Mouse (Mus musculus) CH12.LX (cell line): ENCODE measurements around the gene Urod. TPM values are rescaled to one million over a fixed set of nuclear protein-coding genes. Genes with fewer than 3 reads are reported as not detected.

ENCODE experiments used
- DNase-seq: peaks from one replicate; pipeline ENCODE4 v3.0.0-alpha.2; 2013; ENCODE audit errors: extremely low read depth
- H3K27ac ChIP-seq: 2 replicates; pipeline ENCODE4 v1.5.1; 2012; ENCODE audit warnings: low read depth, mild to moderate bottlenecking, control low read depth, moderate library complexity; ENCODE audit not compliant: insufficient read depth
- H3K27me3 ChIP-seq: replicated peaks from 2 replicates; pipeline ENCODE3; 2012; ENCODE audit warnings: inconsistent platforms
- H3K36me3 ChIP-seq, 2 experiments: replicated peaks in 1 of 2; 2 replicates each; pipeline versions ENCODE3 to v1.6.1; 2012; ENCODE audit warnings: inconsistent platforms in 1 of 2, low read length in 1 of 2, mild to moderate bottlenecking in 1 of 2, mixed read lengths in 1 of 2, moderate library complexity in 1 of 2; ENCODE audit not compliant: control insufficient read depth in 1 of 2, insufficient read depth in 1 of 2
- H3K4me1 ChIP-seq, 2 experiments: 2 replicates each; pipeline ENCODE4 v1.6.1; 2012; ENCODE audit warnings: inconsistent platforms in 1 of 2, moderate library complexity in 1 of 2; ENCODE audit not compliant: insufficient read depth in 2 of 2, control insufficient read depth in 1 of 2
- H3K4me2 ChIP-seq: 2 replicates; pipeline ENCODE4 v1.6.1; 2012; ENCODE audit warnings: low read depth, mild to moderate bottlenecking, control low read depth; ENCODE audit not compliant: poor library complexity, insufficient read depth, severe bottlenecking
- H3K4me3 ChIP-seq, 3 experiments: fragments of 150-350 bp in 1 of 3; sonication (generic) in 1 of 3; replicated peaks in 1 of 3; 2 replicates each; pipeline versions ENCODE3 to v1.5.1; 2011 to 2012; ENCODE audit warnings: low read depth in 2 of 3, low read length in 2 of 3, mild to moderate bottlenecking in 2 of 3, moderate library complexity in 2 of 3, control low read depth in 1 of 3, improper control_type of control experiment in 1 of 3, inconsistent platforms in 1 of 3, mixed read lengths in 1 of 3; ENCODE audit not compliant: poor library complexity in 1 of 3
- H3K79me2 ChIP-seq: replicated peaks from 2 replicates; pipeline ENCODE4 v1.6.1; 2012; ENCODE audit warnings: mild to moderate bottlenecking, moderate library complexity; ENCODE audit not compliant: control insufficient read depth, poor library complexity, insufficient read depth, severe bottlenecking; ENCODE audit errors: extremely low read depth
- H3K9ac ChIP-seq: 2 replicates; pipeline ENCODE4 v1.6.1; 2012; ENCODE audit warnings: low read depth, mild to moderate bottlenecking, control low read depth, moderate library complexity; ENCODE audit not compliant: insufficient read depth
- H3K9me3 ChIP-seq: replicated peaks from 2 replicates; pipeline ENCODE3; 2012; ENCODE audit warnings: low read length, inconsistent platforms, mixed read lengths
- BHLHE40 ChIP-seq: IDR thresholded peaks from 2 replicates; pipeline ENCODE4 v1.6.1; 2011; ENCODE audit warnings: mild to moderate bottlenecking, low read depth, low read length, improper control_type of control experiment
- CHD1 ChIP-seq: IDR thresholded peaks from 2 replicates; pipeline ENCODE4 v1.6.1; 2012; ENCODE audit warnings: low read depth, low read length, improper control_type of control experiment, inconsistent platforms
- CTCF ChIP-seq, 2 experiments: IDR thresholded peaks in 1 of 2; conservative IDR thresholded peaks in 1 of 2; 2 replicates each; pipeline ENCODE4 v1.5.1; 2011 to 2012; ENCODE audit warnings: low read depth in 2 of 2, low read length in 2 of 2, improper control_type of control experiment in 1 of 2, inconsistent platforms in 1 of 2, mild to moderate bottlenecking in 1 of 2, moderate library complexity in 1 of 2
- E2F4 ChIP-seq: IDR thresholded peaks from 2 replicates; pipeline ENCODE4 v1.6.1; 2011; ENCODE audit warnings: low read depth, low read length, improper control_type of control experiment; ENCODE audit not compliant: insufficient replicate concordance
- ELF1 ChIP-seq: IDR thresholded peaks from 2 replicates; pipeline ENCODE4 v1.6.1; 2014; ENCODE audit warnings: low read depth, mild to moderate bottlenecking, inconsistent platforms, low read length, improper control_type of control experiment
- EP300 ChIP-seq: IDR thresholded peaks from 2 replicates; pipeline ENCODE4 v1.6.1; 2011; ENCODE audit warnings: low read length, improper control_type of control experiment
- ETS1 ChIP-seq: conservative IDR thresholded peaks from 2 replicates; pipeline ENCODE4 v1.6.1; 2012; ENCODE audit warnings: low read depth, mild to moderate bottlenecking, inconsistent platforms, low read length, improper control_type of control experiment, moderate library complexity
- HCFC1 ChIP-seq: IDR thresholded peaks from 2 replicates; pipeline ENCODE4 v1.6.1; 2012; ENCODE audit warnings: low read depth, mild to moderate bottlenecking, inconsistent platforms, low read length, improper control_type of control experiment
- IRF4 ChIP-seq: IDR thresholded peaks from 2 replicates; pipeline ENCODE4 v1.6.1; 2014; ENCODE audit warnings: low read depth, mild to moderate bottlenecking, inconsistent platforms, low read length, improper control_type of control experiment
- JUN ChIP-seq: IDR thresholded peaks from 2 replicates; pipeline ENCODE4 v1.6.1; 2011; ENCODE audit warnings: low read depth, mild to moderate bottlenecking, low read length, improper control_type of control experiment, moderate library complexity; ENCODE audit not compliant: insufficient read depth
- JUND ChIP-seq: conservative IDR thresholded peaks from 2 replicates; pipeline ENCODE4 v1.6.1; 2011; ENCODE audit warnings: low read depth, low read length, improper control_type of control experiment
- MAFK ChIP-seq: IDR thresholded peaks from 2 replicates; pipeline ENCODE4 v1.6.1; 2011; ENCODE audit warnings: low read length, improper control_type of control experiment; ENCODE audit not compliant: insufficient replicate concordance
- MAX ChIP-seq: IDR thresholded peaks from 2 replicates; pipeline ENCODE4 v1.6.1; 2011; ENCODE audit warnings: low read length, improper control_type of control experiment
- MAZ ChIP-seq: IDR thresholded peaks from 2 replicates; pipeline ENCODE4 v1.6.1; 2012; ENCODE audit warnings: low read depth, mild to moderate bottlenecking, inconsistent platforms, low read length, improper control_type of control experiment, moderate library complexity
- MEF2A ChIP-seq: IDR thresholded peaks from 2 replicates; pipeline ENCODE4 v1.6.1; 2014; ENCODE audit warnings: low read depth, mild to moderate bottlenecking, inconsistent platforms, low read length, improper control_type of control experiment, borderline replicate concordance
- NELFE ChIP-seq: IDR thresholded peaks from 2 replicates; pipeline ENCODE4 v1.6.1; 2011; ENCODE audit warnings: low read depth, low read length, improper control_type of control experiment
- NRF1 ChIP-seq: IDR thresholded peaks from 2 replicates; pipeline ENCODE4 v1.6.1; 2014; ENCODE audit warnings: low read depth, mild to moderate bottlenecking, inconsistent platforms, low read length, improper control_type of control experiment, moderate library complexity
- PAX5 ChIP-seq: IDR thresholded peaks from 2 replicates; pipeline ENCODE4 v1.6.1; 2012; ENCODE audit warnings: low read length, inconsistent platforms, mixed read lengths
- POLR2AphosphoS2 ChIP-seq: IDR thresholded peaks from 2 replicates; pipeline ENCODE4 v1.6.1; 2011; ENCODE audit warnings: low read depth, low read length, improper control_type of control experiment
- RAD21 ChIP-seq: IDR thresholded peaks from 2 replicates; pipeline ENCODE4 v1.6.1; 2011; ENCODE audit warnings: low read depth, mild to moderate bottlenecking, low read length, improper control_type of control experiment, moderate library complexity
- SMC3 ChIP-seq: IDR thresholded peaks from 2 replicates; pipeline ENCODE4 v1.6.1; 2011; ENCODE audit warnings: low read depth, low read length, improper control_type of control experiment
- TCF12 ChIP-seq: IDR thresholded peaks from 2 replicates; pipeline ENCODE4 v1.6.1; 2014; ENCODE audit warnings: low read depth, mild to moderate bottlenecking, inconsistent platforms, low read length, improper control_type of control experiment
- USF1 ChIP-seq: IDR thresholded peaks from 2 replicates; pipeline ENCODE4 v1.6.1; 2014; ENCODE audit warnings: low read depth, mild to moderate bottlenecking, inconsistent platforms, low read length, improper control_type of control experiment
- USF2 ChIP-seq: conservative IDR thresholded peaks from 2 replicates; pipeline ENCODE4 v1.6.1; 2011; ENCODE audit warnings: low read depth, low read length, improper control_type of control experiment
- ZMIZ1 ChIP-seq: IDR thresholded peaks from 2 replicates; pipeline ENCODE4 v1.6.1; 2012; ENCODE audit warnings: low read depth, mild to moderate bottlenecking, inconsistent platforms, low read length, improper control_type of control experiment
- dilution Hi-C: fragments of 300-500 bp; cut with MboI; formaldehyde crosslinking; loops from 2 replicates; pipeline ENCODE4 v1.14.3; 2020; ENCODE audit warnings: low sequenced_read_pairs; ENCODE audit not compliant: extremely low pct_unique_long_range_greater_than_20kb, extremely low pct_ligation_motif_present
- in situ Hi-C: fragments of 300-500 bp; cut with MboI; formaldehyde crosslinking; loops from 3 replicates; pipeline ENCODE4 v1.14.3; 2019; ENCODE audit warnings: low sequenced_read_pairs, low pct_ligation_motif_present, low pct_unique_long_range_greater_than_20kb, mixed read lengths
- polyA plus RNA-seq: library from polyadenylated mRNA; unstranded; fragments of >175 nt; gene quantifications from 2 replicates; pipeline ENCODE4 v1.2.1, GENCODE M21; 2012; ENCODE audit warnings: low read depth; ENCODE audit not compliant: insufficient read length
- total RNA-seq, 2 experiments: library from RNA; depleted of rRNA; stranded (reverse); fragments of 300-350 nt in 1 of 2; fragments of >200 nt in 1 of 2; gene quantifications; 2 replicates each; pipeline ENCODE4 v1.2.3; 2012 to 2014

The Urod gene
- total and polyA plus RNA-seq, 3 experiments = 57.7 to 82.1 (median 66.4) TPM

DNA sequence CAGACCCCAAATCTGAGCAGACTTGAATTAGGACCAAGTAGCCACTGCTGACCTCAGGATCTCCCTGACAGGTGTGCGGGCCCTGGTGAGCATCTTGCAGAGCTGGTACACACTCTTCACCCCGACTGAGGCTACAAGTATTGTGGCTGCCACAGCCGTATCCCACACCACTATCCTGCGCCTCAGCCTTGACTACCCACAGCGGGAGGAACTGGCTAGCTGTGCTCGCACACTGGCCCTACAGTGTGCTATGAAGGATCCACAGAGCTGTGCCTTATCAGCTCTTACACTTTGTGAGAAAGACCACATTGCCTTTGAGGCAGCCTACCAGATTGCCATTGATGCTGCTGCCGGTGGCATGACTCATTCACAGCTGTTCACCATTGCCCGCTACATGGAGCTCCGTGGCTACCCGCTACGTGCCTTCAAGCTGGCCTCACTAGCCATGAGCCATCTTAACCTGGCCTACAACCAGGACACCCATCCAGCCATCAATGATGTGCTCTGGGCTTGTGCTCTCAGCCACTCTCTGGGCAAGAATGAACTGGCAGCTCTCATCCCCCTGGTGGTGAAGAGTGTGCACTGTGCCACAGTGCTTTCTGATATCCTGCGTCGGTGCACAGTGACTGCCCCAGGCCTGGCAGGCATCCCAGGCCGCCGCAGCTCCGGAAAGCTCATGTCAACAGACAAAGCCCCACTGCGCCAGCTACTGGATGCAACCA, 7.7 kb downstream of the Urod start:
- DNase-seq = peak; percentile 46
- Histone ChIP-seq H3K4me1 (peaks cover 0 to 5% of the 10 kb centered on the region in 2 experiments; a peak in 2 of 4 replicates), H3K27ac (no peak overlapping the region), H3K79me2 (no peaks in the 10 kb centered on the region), H3K4me3 (no peak overlapping the region), H3K27me3 (no peaks in the 10 kb centered on the region), H3K9ac (no peak overlapping the region), H3K36me3 (peaks cover 9 to 36% of the 10 kb centered on the region in 2 experiments), H3K4me2 (no peak overlapping the region), H3K9me3 (no peaks in the 10 kb centered on the region)
- in situ Hi-C loops = no loop called here
- dilution Hi-C loops = no loop called here
- TF ChIP-seq JUND (no peak), TCF12 (no peak), USF1 (no peak), HCFC1 (no peak), CTCF (conservative IDR thresholded peaks at IDR 0.05 in 1 of 2, IDR thresholded peaks at IDR 0.05 in 1 of 2; ENCODE audit: low read depth in 2 of 2, low read length in 2 of 2) (peak; percentile 43 to 77; a peak in 2 of 4 replicates), MAZ (no peak), MAFK (no peak), MEF2A (no peak), JUN (no peak), USF2 (no peak), ELF1 (no peak), SMC3 (peak; percentile 81), ETS1 (no peak), BHLHE40 (no peak), RAD21 (peak; percentile 40), CHD1 (no peak)

DNA sequence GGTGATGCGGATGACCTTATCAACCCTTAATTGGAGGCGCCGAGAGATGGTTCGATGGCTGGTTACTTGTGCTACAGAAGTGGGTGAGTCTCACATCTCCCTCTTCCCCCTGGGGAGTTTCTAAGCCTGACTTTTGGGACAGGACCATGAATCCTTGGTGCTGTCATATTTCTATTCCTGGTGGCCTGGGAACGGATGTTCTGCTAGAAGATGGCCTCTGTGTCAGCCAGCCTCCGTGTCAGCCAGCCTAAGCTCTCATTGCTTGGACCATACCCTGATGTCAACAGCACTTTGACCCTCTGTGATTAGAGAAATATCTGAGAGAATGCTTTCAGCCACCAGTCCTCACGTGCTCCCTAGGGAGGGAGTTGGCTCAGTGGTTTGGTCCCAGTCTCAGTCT, 8.5 kb downstream of the Urod start:
- Histone ChIP-seq H3K9me3 (no peaks in the 10 kb centered on the region), H3K4me2 (no peak overlapping the region)
- in situ Hi-C loops = no loop called here
- TF ChIP-seq MEF2A = no peak
- TF ChIP-seq CTCF (conservative IDR thresholded peaks at IDR 0.05 in 1 of 2, IDR thresholded peaks at IDR 0.05 in 1 of 2; ENCODE audit: low read depth in 2 of 2, low read length in 2 of 2) = no peak
- no peak for TF ChIP-seq IRF4
- no peak for TF ChIP-seq ZMIZ1
- no peak for TF ChIP-seq NRF1
- TF ChIP-seq PAX5 = no peak
- TF ChIP-seq POLR2AphosphoS2 = no peak
- TF ChIP-seq E2F4 = no peak
- TF ChIP-seq BHLHE40 = no peak
- TF ChIP-seq USF1 = no peak
- TF ChIP-seq NELFE = no peak
- no peak for TF ChIP-seq JUND
- no peak for TF ChIP-seq RAD21
- TF ChIP-seq JUN = no peak
- no peak for TF ChIP-seq MAZ
- TF ChIP-seq MAX = no peak
- no peak for TF ChIP-seq EP300
- TF ChIP-seq, all 38 proteins: peak for 0
- H3K27ac ChIP-seq = no peak overlapping the region
- no peaks in the 10 kb centered on the region for H3K79me2 ChIP-seq
- H3K9ac ChIP-seq = no peak overlapping the region
- H3K4me1 ChIP-seq = no peaks in the 10 kb centered on the region; a peak in 1 of 4 replicates
- H3K4me3 ChIP-seq = no peak overlapping the region
- no peaks in the 10 kb centered on the region for H3K27me3 ChIP-seq
- H3K36me3 ChIP-seq = peaks cover 6 to 27% of the 10 kb centered on the region in 2 experiments
- dilution Hi-C loops = no loop called here
- DNase-seq = no peak
